Mouse (Mus musculus) midbrain, postnatal 0 days (tissue): ENCODE data around the gene Incenp. TPM values are rescaled to one million over a fixed set of nuclear protein-coding genes. Genes with fewer than 3 reads are reported as not detected.
A peak's percentile ranks its signal among the peaks of the same experiment; 100 is the strongest.

Experiments used
- ATAC-seq: fragments of 200-750 bp; cut with Nextera tagmentation; 2 replicates; pipeline ENCODE4 v1.8.0; 2017; ENCODE audit warnings: moderate number of reproducible peaks, mild to moderate bottlenecking, moderate TSS enrichment, moderate library complexity; ENCODE audit not compliant: low FRiP score
- DNase-seq: peaks from one replicate; pipeline ENCODE4 v3.0.0-alpha.2; 2015; ENCODE audit warnings: low spot score
- H3K27ac ChIP-seq: fragments of 300-500 bp; sonication (generic); 2 replicates; pipeline ENCODE4 v1.5.1; 2014; ENCODE audit warnings: low read depth, mild to moderate bottlenecking, low read length, mixed read lengths
- H3K27me3 ChIP-seq: fragments of 300-500 bp; sonication (generic); 2 replicates; pipeline ENCODE4 v1.6.1; 2014; ENCODE audit warnings: low read length, control low read depth, mixed read lengths; ENCODE audit not compliant: insufficient read depth
- H3K36me3 ChIP-seq: fragments of 300-500 bp; sonication (generic); 2 replicates; pipeline ENCODE4 v1.6.1; 2014; ENCODE audit warnings: low read length, control low read depth, mixed read lengths; ENCODE audit not compliant: insufficient read depth
- H3K4me1 ChIP-seq: fragments of 300-500 bp; sonication (generic); 2 replicates; pipeline ENCODE4 v1.6.1; 2014; ENCODE audit warnings: mild to moderate bottlenecking, control low read depth, antibody characterized with exemption, low read length, mixed read lengths; ENCODE audit not compliant: insufficient read depth
- H3K4me2 ChIP-seq: fragments of 300-500 bp; sonication (generic); 2 replicates; pipeline ENCODE4 v1.6.1; 2014; ENCODE audit warnings: low read depth, mild to moderate bottlenecking, low read length, mixed read lengths; ENCODE audit not compliant: poor library complexity, severe bottlenecking
- H3K4me3 ChIP-seq: fragments of 300-500 bp; sonication (generic); 2 replicates; pipeline ENCODE4 v1.5.1; 2014; ENCODE audit warnings: low read depth, mild to moderate bottlenecking, low read length, moderate library complexity
- H3K9ac ChIP-seq: fragments of 300-500 bp; sonication (generic); replicated peaks from 2 replicates; pipeline ENCODE4 v1.6.1; 2014; ENCODE audit warnings: mild to moderate bottlenecking, low read length, moderate library complexity, mixed read lengths; ENCODE audit not compliant: poor library complexity, severe bottlenecking
- H3K9me3 ChIP-seq: fragments of 300-500 bp; sonication (generic); 2 replicates; pipeline ENCODE4 v1.6.1; 2016; ENCODE audit warnings: low read length, control low read depth
- CTCF ChIP-seq: IDR thresholded peaks from 2 replicates; pipeline ENCODE4 v1.5.1; 2016; ENCODE audit warnings: antibody characterized with exemption, mild to moderate bottlenecking
- WGBS: fragments of 180-500 bp; shearing (Covaris S2); extraction: QIAGEN DNeasy Blood & Tissue Kit; methylation state at CpG from one replicate; pipeline ENCODE4 v1.1.7; 2014; 5-methylcytosine and 5-hydroxymethylcytosine counted together
- polyA plus RNA-seq: library from polyadenylated mRNA; unstranded; fragments of >200 nt; fragmentation: Nextera tagmentation; extraction: Ambion mirVana; gene quantifications from 2 replicates; pipeline ENCODE4 v1.2.1, GENCODE M21; 2015
- total RNA-seq: library from RNA; depleted of rRNA; stranded (reverse); fragments of >200 nt; gene quantifications from 2 replicates; pipeline ENCODE4 v1.2.3, GENCODE M21; 2014

Gene Incenp
- total and polyA plus RNA-seq, 2 experiments from 2014 or later = 11.0 to 13.3 TPM

DNA sequence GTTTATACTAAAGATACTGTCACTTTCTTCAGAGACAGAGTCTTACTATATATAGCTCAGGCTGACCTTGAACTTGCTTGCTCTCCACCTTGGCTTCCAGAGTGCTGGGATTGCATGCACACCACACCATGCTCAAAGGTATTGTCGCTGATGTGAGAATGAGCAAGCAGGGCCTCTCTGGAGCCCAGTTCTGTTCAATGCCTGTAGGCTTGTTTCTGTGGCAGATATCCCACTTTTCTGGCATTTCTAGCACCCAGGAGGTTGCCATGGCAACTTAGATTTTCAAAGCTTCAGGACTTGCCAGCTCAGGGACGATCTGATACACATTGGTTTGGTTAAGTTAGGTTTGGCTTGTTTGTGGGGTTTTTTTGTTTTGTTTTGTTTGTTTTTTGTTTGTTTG lies 22.9 kb upstream of the Incenp start:
- H3K27ac ChIP-seq = peak overlapping the region; percentile 57
- ATAC-seq (peak; percentile 71), DNase-seq (peak; percentile 90)
- 8% methylated on average over 2 of the region's 2 CpGs for WGBS
- H3K4me3 ChIP-seq = no peak overlapping the region
- no peaks in the 10 kb centered on the region for H3K27me3 ChIP-seq
- no peak overlapping the region for H3K9ac ChIP-seq
- no peaks in the 10 kb centered on the region for H3K36me3 ChIP-seq
- no peaks in the 10 kb centered on the region for H3K9me3 ChIP-seq
- H3K4me2 ChIP-seq = no peak overlapping the region
- H3K4me1 ChIP-seq = peaks cover 3% of the 10 kb centered on the region; the same call in 1 of the 2 replicates
- TF ChIP-seq CTCF = no peak

DNA sequence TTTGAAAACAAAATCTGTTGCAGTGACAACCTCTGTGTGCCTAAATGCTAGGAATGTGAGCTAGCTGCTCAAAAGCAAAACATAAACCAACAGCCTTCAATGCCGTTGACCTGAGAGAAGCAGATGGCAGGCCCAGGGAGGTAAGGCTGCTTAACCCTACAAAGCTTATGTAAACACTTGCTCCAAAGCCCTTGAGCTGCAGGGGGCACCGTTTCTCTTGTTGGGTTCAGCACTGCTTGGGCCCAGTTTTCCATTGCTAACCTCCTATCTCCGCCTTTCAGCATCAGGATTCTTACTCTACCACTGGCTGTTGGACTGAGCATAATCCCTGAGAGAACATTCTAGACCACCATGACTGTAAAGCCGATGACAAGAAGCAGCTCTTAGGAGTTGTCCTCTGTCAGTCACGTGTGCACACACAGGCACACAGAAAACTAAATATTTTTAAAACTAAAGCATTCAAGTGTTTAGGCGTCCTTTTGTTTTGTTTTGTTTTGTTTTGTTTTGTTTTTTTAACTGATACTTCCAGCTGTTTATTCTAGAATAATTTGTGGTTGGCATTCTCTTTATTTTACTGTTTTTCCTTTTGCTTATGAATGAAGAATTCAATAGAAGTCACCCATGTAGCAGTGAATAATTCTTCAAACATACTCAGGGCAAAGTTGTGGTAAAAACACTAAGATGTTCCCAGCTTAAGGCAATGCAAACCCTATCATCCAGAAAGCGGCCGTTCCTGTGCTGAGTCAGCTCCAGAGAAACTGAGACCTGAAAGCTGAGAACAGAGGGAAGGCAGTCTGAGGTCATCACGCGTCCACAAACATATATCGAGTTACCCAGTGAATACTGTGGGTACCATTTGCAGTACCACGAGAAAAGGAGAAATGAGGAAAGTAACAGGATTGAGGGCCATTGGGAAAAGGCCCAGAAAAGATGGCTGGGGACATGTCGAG lies 21.8 kb upstream of the Incenp start:
- DNase-seq = peak; percentile 54
- peak; percentile 58 for TF ChIP-seq CTCF

DNA sequence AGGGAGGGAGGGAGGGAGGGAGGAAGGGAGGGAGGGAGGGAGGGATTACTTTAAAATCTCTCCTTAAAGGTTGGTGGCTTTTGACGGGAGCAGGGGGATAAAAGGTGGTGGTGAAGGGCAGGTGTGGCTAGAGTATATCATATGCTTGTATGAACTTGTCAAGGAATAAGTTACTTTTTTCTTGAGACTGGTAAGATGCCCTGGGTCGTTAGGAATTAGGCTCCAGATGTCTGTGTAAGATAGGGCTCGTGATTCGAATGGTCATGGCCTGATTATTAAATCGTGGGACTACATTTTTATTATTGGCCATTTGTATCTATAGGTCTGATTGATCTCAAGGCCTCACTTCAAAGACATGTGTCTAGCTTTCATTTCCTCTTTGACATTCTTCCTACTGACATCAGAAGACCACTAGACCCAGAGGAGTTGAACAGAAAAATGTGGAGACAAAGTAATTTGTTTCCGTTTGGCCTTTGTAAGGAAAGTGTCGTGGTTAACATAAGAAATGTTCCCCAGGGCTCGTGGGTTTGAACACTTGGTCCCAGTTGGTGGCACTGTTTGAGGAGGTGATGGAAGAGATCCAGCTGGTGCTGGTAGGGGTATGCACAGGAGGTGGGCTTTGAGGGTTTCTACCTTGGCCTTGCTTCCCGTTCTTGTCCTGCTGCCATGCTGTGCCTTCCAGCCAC lies 19.0 kb upstream of the Incenp start:
- H3K4me2 ChIP-seq = no peak overlapping the region
- DNase-seq = no peak
- no peak overlapping the region for H3K27ac ChIP-seq
- ATAC-seq = no peak
- H3K4me1 ChIP-seq = peaks cover 3% of the 10 kb centered on the region; the same call in 1 of the 2 replicates
- H3K4me3 ChIP-seq = no peak overlapping the region
- H3K36me3 ChIP-seq = no peaks in the 10 kb centered on the region
- WGBS = 59% methylated on average over 9 of the region's 9 CpGs
- no peaks in the 10 kb centered on the region for H3K27me3 ChIP-seq
- H3K9me3 ChIP-seq = no peaks in the 10 kb centered on the region
- no peak for TF ChIP-seq CTCF
- H3K9ac ChIP-seq = no peak overlapping the region

More for the DNA sequence above, 21.8 kb upstream of the Incenp start:
- Histone ChIP-seq H3K27me3 (no peaks in the 10 kb centered on the region), H3K36me3 (no peaks in the 10 kb centered on the region), H3K9me3 (no peaks in the 10 kb centered on the region), H3K4me3 (no peak overlapping the region), H3K4me1 (peaks cover 3% of the 10 kb centered on the region; the same call in 1 of the 2 replicates), H3K4me2 (no peak overlapping the region), H3K27ac (0 out of 2 replicates have a peak overlapping the region, but pooled peaks have one; percentile 57), H3K9ac (no peak overlapping the region)
- ATAC-seq = no peak
- 57% methylated on average over 13 of the region's 13 CpGs for WGBS

DNA sequence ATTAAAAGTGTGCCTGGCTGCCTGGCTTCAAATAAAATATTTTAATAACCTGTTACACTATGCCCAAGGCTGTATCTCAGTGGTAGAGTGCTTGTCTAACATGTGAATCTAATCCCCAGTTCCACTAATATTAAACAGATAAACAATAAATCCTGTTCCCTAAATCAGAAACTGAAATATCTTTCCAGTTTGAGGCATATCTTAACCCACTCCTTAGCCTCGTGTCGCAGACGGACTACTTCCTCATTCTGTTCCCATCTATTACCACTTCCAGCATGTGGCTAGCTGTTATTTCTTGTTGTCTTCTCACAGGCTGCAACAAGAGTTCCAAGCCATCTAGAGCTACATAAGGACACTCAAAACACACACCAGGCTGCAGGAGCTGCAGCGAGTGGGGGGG lies 18.4 kb upstream of the Incenp start:
- DNase-seq (no peak), ATAC-seq (no peak)
- Histone ChIP-seq H3K4me1 (peaks cover 3% of the 10 kb centered on the region; the same call in 1 of the 2 replicates), H3K27me3 (no peaks in the 10 kb centered on the region), H3K27ac (no peak overlapping the region), H3K9me3 (no peaks in the 10 kb centered on the region), H3K9ac (no peak overlapping the region), H3K4me2 (no peak overlapping the region), H3K4me3 (no peak overlapping the region), H3K36me3 (no peaks in the 10 kb centered on the region)
- WGBS = 74% methylated on average over 3 of the region's 4 CpGs
- no peak for TF ChIP-seq CTCF

DNA sequence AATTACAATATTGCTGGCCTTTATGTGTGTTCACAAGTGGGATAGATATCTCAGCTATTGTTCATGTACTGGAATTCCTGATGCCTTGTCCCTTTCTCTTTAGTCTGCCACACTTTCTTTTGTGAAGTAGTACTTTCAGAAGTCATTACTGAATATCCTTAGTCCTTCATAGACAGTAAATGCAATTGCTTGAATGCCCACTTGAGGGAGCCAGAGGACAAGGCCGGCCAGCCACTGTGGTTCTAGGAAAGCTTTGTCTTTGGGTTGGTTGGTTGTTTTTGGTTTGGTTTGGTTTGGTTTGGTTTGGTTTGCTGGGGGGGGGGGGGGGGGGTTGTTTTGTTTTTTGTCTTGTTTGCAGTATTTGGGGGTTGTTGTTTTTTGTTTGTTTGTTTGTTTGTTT lies 16.6 kb upstream of the Incenp start:
- Histone ChIP-seq H3K27ac (no peak overlapping the region), H3K9ac (no peak overlapping the region), H3K4me1 (no peaks in the 10 kb centered on the region; the same call in 1 of the 2 replicates), H3K27me3 (no peaks in the 10 kb centered on the region), H3K9me3 (no peaks in the 10 kb centered on the region), H3K4me3 (no peak overlapping the region), H3K36me3 (no peaks in the 10 kb centered on the region), H3K4me2 (no peak overlapping the region)
- DNase-seq (peak; percentile 86), ATAC-seq (peak; percentile 57; the same call in 1 of the 2 replicates)
- peak; percentile 96 for TF ChIP-seq CTCF
- WGBS = 0% methylated on average over 1 of the region's 1 CpGs
